Mouse (Mus musculus): Measurements from ENCODE around the gene Rasgrp3.
"Not testable (repeated sequence)": the region's sequence is repeated elsewhere in the genome, so short reads cannot be mapped to it uniquely, and the experiment has no call there.

Rasgrp3 gene

GRCm38 (mm10) chr17:75435599-75435998 lies at the start of gene Rasgrp3:
Rasgrp3 (plus strand) TSS chr17:75435896.
- no peak for DNase-seq (ENCODE audit: low spot score)

GRCm38 (mm10) chr17:75388402-75388801 lies 47.3 kb upstream of the Rasgrp3 start:
- DNase-seq (ENCODE audit: low spot score) = no peak

- no peak for DNase-seq (ENCODE audit: low spot score)
Measured at GRCm38 (mm10) chr17:75390142-75390541, 45.6 kb upstream of the Rasgrp3 start.

- DNase-seq (ENCODE audit: low spot score) = no peak
Measured at GRCm38 (mm10) chr17:75391429-75392192, 44.1 kb upstream of the Rasgrp3 start.

- peak; percentile 46 for DNase-seq (ENCODE audit: low spot score)
Measured at GRCm38 (mm10) chr17:75406405-75406804, 29.3 kb upstream of the Rasgrp3 start.

GRCm38 (mm10) chr17:75416861-75417260 lies 18.8 kb upstream of the Rasgrp3 start:
- no peak for DNase-seq (ENCODE audit: low spot score)

- no peak for DNase-seq (ENCODE audit: low spot score)
Measured at GRCm38 (mm10) chr17:75434152-75434551, 1.5 kb upstream of the Rasgrp3 start.

GRCm38 (mm10) chr17:75434871-75435270 lies 825 bp upstream of the Rasgrp3 start:
- DNase-seq (ENCODE audit: low spot score) = no peak

- no peak for DNase-seq (ENCODE audit: low spot score)
Measured at GRCm38 (mm10) chr17:75436095-75436494, 399 bp downstream of the Rasgrp3 start.

- no peak for DNase-seq (ENCODE audit: low spot score)
Measured at GRCm38 (mm10) chr17:75436819-75437218, 1.1 kb downstream of the Rasgrp3 start.

GRCm38 (mm10) chr17:75437239-75437750 lies 1.6 kb downstream of the Rasgrp3 start:
- no peak for DNase-seq (ENCODE audit: low spot score)

- no peak for DNase-seq (ENCODE audit: low spot score)
Measured at GRCm38 (mm10) chr17:75438162-75438561, 2.5 kb downstream of the Rasgrp3 start.

- no peak for DNase-seq (ENCODE audit: low spot score)
Measured at GRCm38 (mm10) chr17:75439062-75439461, 3.4 kb downstream of the Rasgrp3 start.

- no peak for DNase-seq (ENCODE audit: low spot score)
Measured at GRCm38 (mm10) chr17:75440619-75441018, 4.9 kb downstream of the Rasgrp3 start.

- DNase-seq (ENCODE audit: low spot score) = no peak
Measured at GRCm38 (mm10) chr17:75441260-75441830, 5.6 kb downstream of the Rasgrp3 start.

GRCm38 (mm10) chr17:75442352-75442751 lies 6.7 kb downstream of the Rasgrp3 start:
- no peak for DNase-seq (ENCODE audit: low spot score)

- no peak for DNase-seq (ENCODE audit: low spot score)
Measured at GRCm38 (mm10) chr17:75443064-75443621, 7.4 kb downstream of the Rasgrp3 start.

GRCm38 (mm10) chr17:75448257-75448656 lies 12.6 kb downstream of the Rasgrp3 start:
- DNase-seq (ENCODE audit: low spot score) = no peak

- DNase-seq (ENCODE audit: low spot score) = no peak
Measured at GRCm38 (mm10) chr17:75449022-75449421, 13.3 kb downstream of the Rasgrp3 start.

GRCm38 (mm10) chr17:75452313-75452712 lies 16.6 kb downstream of the Rasgrp3 start:
- DNase-seq (ENCODE audit: low spot score) = no peak

GRCm38 (mm10) chr17:75453639-75454038 lies 17.9 kb downstream of the Rasgrp3 start:
- DNase-seq (ENCODE audit: low spot score) = no peak

- not testable (repeated sequence) for DNase-seq (ENCODE audit: low spot score)
Measured at GRCm38 (mm10) chr17:75456096-75456495, 20.4 kb downstream of the Rasgrp3 start.

- DNase-seq (ENCODE audit: low spot score) = no peak
Measured at GRCm38 (mm10) chr17:75460621-75461020, 24.9 kb downstream of the Rasgrp3 start.
